Mouse (Mus musculus): ENCODE results near the gene Rinl.

Rinl gene

GRCm38 (mm10) chr7:28793834-28794233 is 5.1 kb downstream of the Rinl start:
- CTCF ChIA-PET = interaction anchor here (0.5 to 3.2 kb wide), 20 partner anchors 9 to 449 kb away, joined by 3 to 22 read pairs (median 4); partner anchors contain the start of genes Hnrnpl (in 1 of the 4), Mrps12 (in 1 of the 4) and Sars2 (in 1 of the 4)
- POLR2A ChIA-PET = interaction anchor here in 3 of 4 experiments (0.6 to 4.6 kb wide), 11 partner anchors 13 to 881 kb away, joined by 3 to 57 read pairs (median 3); partner anchors contain the start of genes Ech1 (in 1 of the 3) and Hnrnpl (in 1 of the 3)

GRCm38 (mm10) chr7:28794496-28794895 is 5.7 kb downstream of the Rinl start:
- ChIA-PET POLR2A (interaction anchor here (0.6 to 10.2 kb wide), 15 partner anchors 9 to 486 kb away, joined by 3 to 391 read pairs (median 4); partner anchors contain the start of gene Hnrnpl (in 3 of the 4)), CTCF (interaction anchor here in 3 of 4 experiments (0.6 to 1.8 kb wide), 13 partner anchors 14 to 368 kb away, joined by 3 to 8 read pairs (median 4); partner anchors contain the start of genes Hnrnpl (in 1 of the 3), Mrps12 (in 1 of the 3) and Sars2 (in 1 of the 3))

GRCm38 (mm10) chr7:28795832-28796231 is 7.1 kb downstream of the Rinl start:
- POLR2A ChIA-PET = interaction anchor here (0.6 to 10.2 kb wide), 39 partner anchors 8 to 403 kb away, joined by 3 to 391 read pairs (median 4); partner anchors contain the start of genes Hnrnpl (in 3 of the 4), Ech1 (in 2 of the 4), Eif3k (in 2 of the 4) and Map4k1 (in 2 of the 4)
- CTCF ChIA-PET = interaction anchor here (0.5 to 1.9 kb wide), 34 partner anchors 9 to 505 kb away, joined by 3 to 25 read pairs (median 4); partner anchors contain the start of genes Mrps12 (in 2 of the 4), Sars2 (in 2 of the 4), Capn12 (in 1 of the 4) and Hnrnpl (in 1 of the 4)

GRCm38 (mm10) chr7:28796562-28796975 is 7.8 kb downstream of the Rinl start:
- ChIA-PET CTCF (interaction anchor here (0.6 to 2.2 kb wide), 26 partner anchors 8 to 506 kb away, joined by 3 to 25 read pairs (median 4); partner anchors contain the start of genes Capn12 (in 1 of the 4), Hnrnpl (in 1 of the 4), Lgals4 (in 1 of the 4) and Selenov (in 1 of the 4)), POLR2A (interaction anchor here (0.6 to 10.2 kb wide), 27 partner anchors 11 to 593 kb away, joined by 3 to 391 read pairs (median 4); partner anchors contain the start of genes Hnrnpl (in 4 of the 4), Ech1 (in 1 of the 4), Eif3k (in 1 of the 4) and Map4k1 (in 1 of the 4))

- ChIA-PET CTCF (interaction anchor here in 2 of 4 experiments (0.6 to 1.5 kb wide), 4 partner anchors 8 to 203 kb away, joined by 3 to 4 read pairs (median 3); partner anchors contain the start of gene Hnrnpl (in 1 of the 2)), POLR2A (interaction anchor here in 3 of 4 experiments (0.7 to 10.2 kb wide), 6 partner anchors 12 to 336 kb away, joined by 3 to 391 read pairs (median 12); partner anchors contain the start of genes Hnrnpl (in 2 of the 3) and Ech1 (in 1 of the 3))
Observed at GRCm38 (mm10) chr7:28799994-28800393, 11.2 kb downstream of the Rinl start.

GRCm38 (mm10) chr7:28801451-28801850 is 12.7 kb downstream of the Rinl start:
- CTCF ChIA-PET = interaction anchor here in 2 of 4 experiments (0.6 to 2.5 kb wide), 4 partner anchors 9 to 60 kb away, joined by 3 to 14 read pairs (median 7); partner anchors contain the start of genes Mrps12 (in 1 of the 2) and Sars2 (in 1 of the 2)

GRCm38 (mm10) chr7:28801901-28802670 is 13.3 kb downstream of the Rinl start:
- ChIA-PET POLR2A (interaction anchor here (0.6 to 10.2 kb wide), 15 partner anchors 8 to 163 kb away, joined by 3 to 391 read pairs (median 4); partner anchors contain the start of gene Hnrnpl (in 2 of the 4)), CTCF (interaction anchor here in 2 of 4 experiments (0.6 to 2.5 kb wide), 5 partner anchors 8 to 333 kb away, joined by 3 to 14 read pairs (median 6); partner anchors contain the start of genes Mrps12 (in 1 of the 2) and Sars2 (in 1 of the 2))

More at GRCm38 (mm10) chr7:28801451-28801850, 12.7 kb downstream of the Rinl start:
- POLR2A ChIA-PET = interaction anchor here in 3 of 4 experiments (0.6 to 10.2 kb wide), 8 partner anchors 8 to 107 kb away, joined by 3 to 391 read pairs (median 4); partner anchors contain the start of gene Hnrnpl (in 2 of the 3)

GRCm38 (mm10) chr7:28802846-28803588 is 14.2 kb downstream of the Rinl start:
- CTCF ChIA-PET = interaction anchor here in 2 of 4 experiments (0.5 to 2.5 kb wide), 3 partner anchors 11 to 332 kb away, joined by 6 to 14 read pairs (median 11); no protein-coding TSS in a partner anchor
- POLR2A ChIA-PET = interaction anchor here (0.6 to 10.2 kb wide), 23 partner anchors 9 to 424 kb away, joined by 3 to 391 read pairs (median 4); partner anchors contain the start of genes Hnrnpl (in 2 of the 4), Ech1 (in 1 of the 4), Eif3k (in 1 of the 4) and Map4k1 (in 1 of the 4)

GRCm38 (mm10) chr7:28803756-28804155 is 15.0 kb downstream of the Rinl start:
- ChIA-PET CTCF (interaction anchor here in 2 of 4 experiments (0.5 to 1.6 kb wide), 4 partner anchors 8 to 197 kb away, joined by 5 to 11 read pairs (median 6); no protein-coding TSS in a partner anchor), POLR2A (interaction anchor here (0.6 to 10.2 kb wide), 18 partner anchors 8 to 449 kb away, joined by 3 to 391 read pairs (median 4); partner anchors contain the start of genes Hnrnpl (in 2 of the 4), Ech1 (in 1 of the 4), Eif3k (in 1 of the 4) and Map4k1 (in 1 of the 4))

- CTCF ChIA-PET = interaction anchor here in 2 of 4 experiments (0.6 to 1.3 kb wide), 5 partner anchors 10 to 516 kb away, joined by 3 to 6 read pairs (median 3); partner anchors contain the start of gene Selenov (in 1 of the 2)
- POLR2A ChIA-PET = interaction anchor here (0.5 to 19.5 kb wide), 15 partner anchors 7 to 487 kb away, joined by 3 to 391 read pairs (median 4); partner anchors contain the start of genes Ech1 (in 1 of the 4) and Lgals4 (in 1 of the 4)
Observed at GRCm38 (mm10) chr7:28806869-28807268, 18.1 kb downstream of the Rinl start.

GRCm38 (mm10) chr7:28807641-28808220 is 19.0 kb downstream of the Rinl start:
- ChIA-PET CTCF (interaction anchor here in 2 of 4 experiments (0.6 to 2.0 kb wide), 7 partner anchors 8 to 517 kb away, joined by 3 to 10 read pairs (median 4); partner anchors contain the start of gene Selenov (in 1 of the 2)), POLR2A (interaction anchor here (0.5 to 19.5 kb wide), 28 partner anchors 8 to 1459 kb away, joined by 3 to 391 read pairs (median 5); partner anchors contain the start of genes Ech1 (in 2 of the 4), Lgals4 (in 1 of the 4), Rps16 (in 1 of the 4) and Sirt2 (in 1 of the 4))

GRCm38 (mm10) chr7:28808221-28808941 is 19.6 kb downstream of the Rinl start, which contains the start of gene Hnrnpl:
Gene Hnrnpl, plus strand, starts transcription at chr7:28808541.
- POLR2A ChIA-PET = interaction anchor here (0.6 to 19.5 kb wide), 33 partner anchors 9 to 1459 kb away, joined by 3 to 391 read pairs (median 4); partner anchors contain the start of genes Ech1 (in 2 of the 4), Lgals4 (in 1 of the 4), Rps16 (in 1 of the 4) and Sirt2 (in 1 of the 4)
- CTCF ChIA-PET = interaction anchor here in 3 of 4 experiments (0.6 to 2.6 kb wide), 8 partner anchors 9 to 224 kb away, joined by 3 to 19 read pairs (median 4); no protein-coding TSS in a partner anchor

- CTCF ChIA-PET = interaction anchor here in 2 of 4 experiments (0.9 to 2.6 kb wide), 6 partner anchors 9 to 29 kb away, joined by 3 to 19 read pairs (median 4); no protein-coding TSS in a partner anchor
- POLR2A ChIA-PET = interaction anchor here (0.6 to 19.5 kb wide), 52 partner anchors 8 to 470 kb away, joined by 3 to 391 read pairs (median 6); partner anchors contain the start of genes Ech1 (in 2 of the 4), Sirt2 (in 2 of the 4), Eif3k (in 1 of the 4) and Fbxo17 (in 1 of the 4)
Observed at GRCm38 (mm10) chr7:28808957-28809393, 20.2 kb downstream of the Rinl start.

- POLR2A ChIA-PET = interaction anchor here (0.6 to 19.5 kb wide), 143 partner anchors 8 to 1174 kb away, joined by 3 to 391 read pairs (median 5); partner anchors contain the start of genes Eif3k (in 3 of the 4), Mrps12 (in 3 of the 4), Sars2 (in 3 of the 4) and Ech1 (in 2 of the 4)
- CTCF ChIA-PET = interaction anchor here in 3 of 4 experiments (0.7 to 2.6 kb wide), 19 partner anchors 12 to 282 kb away, joined by 3 to 19 read pairs (median 4); partner anchors contain the start of genes Mrps12 (in 2 of the 3), Sars2 (in 2 of the 3), Ech1 (in 1 of the 3) and Eif3k (in 1 of the 3)
Observed at GRCm38 (mm10) chr7:28809401-28810089, 20.8 kb downstream of the Rinl start.

Measured in embryonic stem cell, embryonic (primary cell).